Mouse (Mus musculus) midbrain, postnatal 0 days (tissue): ENCODE results near the gene Taar4. TPM values are rescaled to one million over a fixed set of nuclear protein-coding genes. Genes with fewer than 3 reads are reported as not detected.

Experiments
- ATAC-seq: fragments of 200-750 bp; cut with Nextera tagmentation; 2 replicates; pipeline ENCODE4 v1.8.0; 2017; ENCODE audit warnings: moderate number of reproducible peaks, mild to moderate bottlenecking, moderate TSS enrichment, moderate library complexity; ENCODE audit not compliant: low FRiP score
- DNase-seq: peaks from one replicate; pipeline ENCODE4 v3.0.0-alpha.2; 2015; ENCODE audit warnings: low spot score
- H3K27ac ChIP-seq: fragments of 300-500 bp; sonication (generic); 2 replicates; pipeline ENCODE4 v1.5.1; 2014; ENCODE audit warnings: low read depth, mild to moderate bottlenecking, low read length, mixed read lengths
- H3K27me3 ChIP-seq: fragments of 300-500 bp; sonication (generic); 2 replicates; pipeline ENCODE4 v1.6.1; 2014; ENCODE audit warnings: low read length, control low read depth, mixed read lengths; ENCODE audit not compliant: insufficient read depth
- H3K36me3 ChIP-seq: fragments of 300-500 bp; sonication (generic); 2 replicates; pipeline ENCODE4 v1.6.1; 2014; ENCODE audit warnings: low read length, control low read depth, mixed read lengths; ENCODE audit not compliant: insufficient read depth
- H3K4me1 ChIP-seq: fragments of 300-500 bp; sonication (generic); 2 replicates; pipeline ENCODE4 v1.6.1; 2014; ENCODE audit warnings: mild to moderate bottlenecking, control low read depth, antibody characterized with exemption, low read length, mixed read lengths; ENCODE audit not compliant: insufficient read depth
- H3K4me2 ChIP-seq: fragments of 300-500 bp; sonication (generic); 2 replicates; pipeline ENCODE4 v1.6.1; 2014; ENCODE audit warnings: low read depth, mild to moderate bottlenecking, low read length, mixed read lengths; ENCODE audit not compliant: poor library complexity, severe bottlenecking
- H3K4me3 ChIP-seq: fragments of 300-500 bp; sonication (generic); 2 replicates; pipeline ENCODE4 v1.5.1; 2014; ENCODE audit warnings: low read depth, mild to moderate bottlenecking, low read length, moderate library complexity
- H3K9ac ChIP-seq: fragments of 300-500 bp; sonication (generic); replicated peaks from 2 replicates; pipeline ENCODE4 v1.6.1; 2014; ENCODE audit warnings: mild to moderate bottlenecking, low read length, moderate library complexity, mixed read lengths; ENCODE audit not compliant: poor library complexity, severe bottlenecking
- H3K9me3 ChIP-seq: fragments of 300-500 bp; sonication (generic); 2 replicates; pipeline ENCODE4 v1.6.1; 2016; ENCODE audit warnings: low read length, control low read depth
- CTCF ChIP-seq: IDR thresholded peaks from 2 replicates; pipeline ENCODE4 v1.5.1; 2016; ENCODE audit warnings: antibody characterized with exemption, mild to moderate bottlenecking
- WGBS: fragments of 180-500 bp; shearing (Covaris S2); extraction: QIAGEN DNeasy Blood & Tissue Kit; methylation state at CpG from one replicate; pipeline ENCODE4 v1.1.7; 2014; 5-methylcytosine and 5-hydroxymethylcytosine counted together
- polyA plus RNA-seq: library from polyadenylated mRNA; unstranded; fragments of >200 nt; fragmentation: Nextera tagmentation; extraction: Ambion mirVana; gene quantifications from 2 replicates; pipeline ENCODE4 v1.2.1, GENCODE M21; 2015
- total RNA-seq: library from RNA; depleted of rRNA; stranded (reverse); fragments of >200 nt; gene quantifications from 2 replicates; pipeline ENCODE4 v1.2.3, GENCODE M21; 2014; rRNA removed

Gene Taar4
- total and polyA plus RNA-seq, 2 experiments from 2014 or later, result 0.15 TPM; not detected in 1

GRCm38 (mm10) chr10:23986419-23986818 is 26.1 kb downstream of the Taar4 start:
- 77% methylated on average over 5 of the region's 5 CpGs for WGBS
- Histone ChIP-seq H3K27ac (no peak overlapping the region), H3K27me3 (no peaks in the 10 kb centered on the region), H3K4me1 (no peaks in the 10 kb centered on the region), H3K4me2 (no peak overlapping the region), H3K36me3 (no peaks in the 10 kb centered on the region), H3K4me3 (no peak overlapping the region), H3K9ac (no peak overlapping the region), H3K9me3 (no peaks in the 10 kb centered on the region)
- ATAC-seq (no peak), DNase-seq (no peak)
- no peak for TF ChIP-seq CTCF

GRCm38 (mm10) chr10:23993381-23993780 is 33.1 kb downstream of the Taar4 start, which contains the start of gene Taar7a:
Gene Taar7a (minus strand): TSS chr10:23993481.
- H3K9me3 ChIP-seq, result no peaks in the 10 kb centered on the region
- no peak within 1 kb of the TSS for H3K27ac ChIP-seq
- no peak for TF ChIP-seq CTCF
- H3K27me3 ChIP-seq, result no peaks in the 10 kb centered on the region
- H3K4me2 ChIP-seq, result no peak within 1 kb of the TSS
- WGBS, result 66% methylated on average over 3 of the region's 3 CpGs
- no peaks in the 10 kb centered on the region for H3K36me3 ChIP-seq
- H3K9ac ChIP-seq, result no peak within 1 kb of the TSS
- ATAC-seq, result no peak
- H3K4me1 ChIP-seq, result no peaks in the 10 kb centered on the region
- DNase-seq, result no peak
- no peak within 1 kb of the TSS for H3K4me3 ChIP-seq

GRCm38 (mm10) chr10:23999639-24000038 is 39.3 kb downstream of the Taar4 start, which contains the start of gene Taar7b:
Gene Taar7b (plus strand): TSS chr10:23999939.
- DNase-seq (no peak), ATAC-seq (no peak)
- Histone ChIP-seq H3K4me1 (no peaks in the 10 kb centered on the region), H3K9me3 (no peaks in the 10 kb centered on the region), H3K4me2 (no peak within 1 kb of the TSS), H3K9ac (no peak within 1 kb of the TSS), H3K4me3 (no peak within 1 kb of the TSS), H3K27me3 (no peaks in the 10 kb centered on the region), H3K27ac (no peak within 1 kb of the TSS), H3K36me3 (no peaks in the 10 kb centered on the region)
- TF ChIP-seq CTCF, result no peak
- WGBS, result 78% methylated on average over 1 of the region's 1 CpGs

- Histone ChIP-seq H3K4me3 (no peak overlapping the region), H3K9me3 (no peaks in the 10 kb centered on the region), H3K27ac (no peak overlapping the region), H3K4me2 (no peak overlapping the region), H3K27me3 (no peaks in the 10 kb centered on the region), H3K9ac (no peak overlapping the region), H3K36me3 (no peaks in the 10 kb centered on the region), H3K4me1 (no peaks in the 10 kb centered on the region)
- no peak for DNase-seq
- no peak for ATAC-seq
- WGBS, result 76% methylated on average over 1 of the region's 1 CpGs
- TF ChIP-seq CTCF, result no peak
Measured at GRCm38 (mm10) chr10:24006442-24006841, 46.1 kb downstream of the Taar4 start.

- DNase-seq (no peak), ATAC-seq (no peak)
- no peak for TF ChIP-seq CTCF
- no peak overlapping the region for H3K4me3 ChIP-seq
- no peak overlapping the region for H3K4me2 ChIP-seq
- no peaks in the 10 kb centered on the region for H3K9me3 ChIP-seq
- WGBS, result 55% methylated on average over 2 of the region's 2 CpGs
- H3K27me3 ChIP-seq, result no peaks in the 10 kb centered on the region
- H3K4me1 ChIP-seq, result no peaks in the 10 kb centered on the region
- H3K27ac ChIP-seq, result no peak overlapping the region
- no peaks in the 10 kb centered on the region for H3K36me3 ChIP-seq
- H3K9ac ChIP-seq, result no peak overlapping the region
Measured at GRCm38 (mm10) chr10:24007034-24007433, 46.7 kb downstream of the Taar4 start.

GRCm38 (mm10) chr10:24008143-24008542 is 47.8 kb downstream of the Taar4 start:
- no peak for TF ChIP-seq CTCF
- H3K9me3 ChIP-seq, result no peaks in the 10 kb centered on the region
- H3K27ac ChIP-seq, result no peak overlapping the region
- 94% methylated on average over 1 of the region's 1 CpGs for WGBS
- no peaks in the 10 kb centered on the region for H3K4me1 ChIP-seq
- H3K4me2 ChIP-seq, result no peak overlapping the region
- DNase-seq, result no peak
- H3K27me3 ChIP-seq, result no peaks in the 10 kb centered on the region
- ATAC-seq, result no peak
- no peak overlapping the region for H3K4me3 ChIP-seq
- no peak overlapping the region for H3K9ac ChIP-seq
- no peaks in the 10 kb centered on the region for H3K36me3 ChIP-seq

Other genes starting within 250 kb of the Taar4 start
- gene Rps12, start 173.2 kb upstream of the Taar4 start, total RNA-seq, result 1,859 and 2,007 TPM in 2 replicates
- 108 and 142 TPM in 2 replicates for gene Rps12, start 173.2 kb upstream of the Taar4 start, polyA plus RNA-seq
- gene Slc18b1, start 163.5 kb upstream of the Taar4 start, total RNA-seq, result 12.7 and 13.7 TPM in 2 replicates
- gene Slc18b1, start 163.5 kb upstream of the Taar4 start, polyA plus RNA-seq, result 12.4 TPM in 2 replicates
- gene Vnn3, start 109.0 kb upstream of the Taar4 start, total RNA-seq, result not detected in 2 replicates
- 0.09 TPM in 1 of 2 replicates, not detected in the other for gene Vnn3, start 109.0 kb upstream of the Taar4 start, polyA plus RNA-seq
- 0.28 TPM in 1 of 2 replicates, not detected in the other for gene Vnn1, start 65.8 kb upstream of the Taar4 start, total RNA-seq
- gene Vnn1, start 65.8 kb upstream of the Taar4 start, polyA plus RNA-seq, result 0.67 and 0.83 TPM in 2 replicates
- gene Taar1, start 40.1 kb upstream of the Taar4 start, total RNA-seq, result not detected in 2 replicates
- gene Taar1, start 40.1 kb upstream of the Taar4 start, polyA plus RNA-seq, result not detected in 2 replicates
- gene Taar2, start 21.9 kb upstream of the Taar4 start, total RNA-seq, result not detected in 2 replicates
- not detected in 2 replicates for gene Taar2, start 21.9 kb upstream of the Taar4 start, polyA plus RNA-seq
- not detected in 2 replicates for gene Taar3, start 10.9 kb upstream of the Taar4 start, total RNA-seq
- gene Taar3, start 10.9 kb upstream of the Taar4 start, polyA plus RNA-seq, result not detected in 2 replicates
- not detected in 2 replicates for gene Taar5, start 10.2 kb downstream of the Taar4 start, total RNA-seq
- gene Taar5, start 10.2 kb downstream of the Taar4 start, polyA plus RNA-seq, result not detected in 2 replicates
- gene Taar6, start 25.2 kb downstream of the Taar4 start, total RNA-seq, result not detected in 2 replicates
- not detected in 2 replicates for gene Taar6, start 25.2 kb downstream of the Taar4 start, polyA plus RNA-seq
- gene Taar7a, start 33.0 kb downstream of the Taar4 start, total RNA-seq, result not detected in 2 replicates
- not detected in 2 replicates for gene Taar7a, start 33.0 kb downstream of the Taar4 start, polyA plus RNA-seq
- gene Taar7b, start 39.4 kb downstream of the Taar4 start, total RNA-seq, result not detected in 2 replicates
- not detected in 2 replicates for gene Taar7b, start 39.4 kb downstream of the Taar4 start, polyA plus RNA-seq
- not detected in 2 replicates for gene Taar7d, start 66.7 kb downstream of the Taar4 start, total RNA-seq
- not detected in 2 replicates for gene Taar7d, start 66.7 kb downstream of the Taar4 start, polyA plus RNA-seq
- not detected in 2 replicates for gene Taar7e, start 77.1 kb downstream of the Taar4 start, total RNA-seq
- not detected in 2 replicates for gene Taar7e, start 77.1 kb downstream of the Taar4 start, polyA plus RNA-seq
- not detected in 2 replicates for gene Taar7f, start 89.0 kb downstream of the Taar4 start, total RNA-seq
- not detected in 2 replicates for gene Taar7f, start 89.0 kb downstream of the Taar4 start, polyA plus RNA-seq
- not detected in 2 replicates for gene Taar8a, start 116.0 kb downstream of the Taar4 start, total RNA-seq
- gene Taar8a, start 116.0 kb downstream of the Taar4 start, polyA plus RNA-seq, result not detected in 2 replicates
- gene Taar8b, start 131.8 kb downstream of the Taar4 start, total RNA-seq, result not detected in 2 replicates
- not detected in 2 replicates for gene Taar8b, start 131.8 kb downstream of the Taar4 start, polyA plus RNA-seq
- gene Taar8c, start 141.4 kb downstream of the Taar4 start, total RNA-seq, result not detected in 2 replicates
- gene Taar8c, start 141.4 kb downstream of the Taar4 start, polyA plus RNA-seq, result not detected in 2 replicates
- not detected in 2 replicates for gene Taar9, start 149.0 kb downstream of the Taar4 start, total RNA-seq
- gene Taar9, start 149.0 kb downstream of the Taar4 start, polyA plus RNA-seq, result not detected in 2 replicates
- gene Stx7, start 188.8 kb downstream of the Taar4 start, total RNA-seq, result 144 and 180 TPM in 2 replicates
- 349 and 358 TPM in 2 replicates for gene Stx7, start 188.8 kb downstream of the Taar4 start, polyA plus RNA-seq